Mouse (Mus musculus): ENCODE data around the gene Mok.

Mok gene

DNA sequence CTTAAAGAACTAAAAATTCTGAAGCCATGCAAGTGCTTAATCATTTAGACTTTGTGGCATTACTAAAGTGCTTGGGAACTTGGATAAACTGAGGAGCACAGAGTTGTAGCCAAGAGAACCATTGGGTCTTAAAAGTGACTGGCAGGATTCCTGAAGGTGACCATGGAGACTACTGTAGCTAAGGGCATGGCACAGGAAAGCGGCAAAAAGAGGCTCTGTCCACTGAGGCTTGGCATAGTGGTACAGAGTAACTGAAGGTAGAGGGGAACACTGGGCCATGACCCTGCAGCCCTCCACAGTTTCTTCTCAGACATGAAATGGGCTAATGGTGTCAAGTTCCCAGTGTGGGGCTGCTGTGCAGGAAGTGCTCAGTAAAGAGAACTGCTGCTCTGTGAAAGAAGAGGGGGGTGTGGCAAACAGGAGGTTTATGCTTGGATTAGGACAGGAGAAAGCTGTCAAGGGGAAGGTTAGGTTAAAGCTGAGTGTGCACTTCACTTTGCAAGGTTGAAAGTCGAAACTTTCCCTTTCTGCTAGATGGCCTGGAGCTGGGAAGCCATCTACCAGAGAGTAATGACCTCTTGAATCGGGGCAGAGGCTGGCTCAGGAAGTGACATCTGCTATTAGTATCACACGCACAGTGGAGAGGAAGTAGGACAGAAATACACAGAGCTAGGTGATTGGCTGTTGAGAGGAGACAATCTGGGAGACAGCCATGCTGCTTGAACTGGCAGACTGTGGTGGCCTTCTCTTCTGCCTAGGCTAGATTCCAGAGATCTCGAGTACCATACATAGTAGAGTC is 64.9 kb downstream of the Mok start:
- ATAC-seq (ENCODE audit: insufficient number of reproducible peaks, low FRiP score, low TSS enrichment) = no peak

DNA sequence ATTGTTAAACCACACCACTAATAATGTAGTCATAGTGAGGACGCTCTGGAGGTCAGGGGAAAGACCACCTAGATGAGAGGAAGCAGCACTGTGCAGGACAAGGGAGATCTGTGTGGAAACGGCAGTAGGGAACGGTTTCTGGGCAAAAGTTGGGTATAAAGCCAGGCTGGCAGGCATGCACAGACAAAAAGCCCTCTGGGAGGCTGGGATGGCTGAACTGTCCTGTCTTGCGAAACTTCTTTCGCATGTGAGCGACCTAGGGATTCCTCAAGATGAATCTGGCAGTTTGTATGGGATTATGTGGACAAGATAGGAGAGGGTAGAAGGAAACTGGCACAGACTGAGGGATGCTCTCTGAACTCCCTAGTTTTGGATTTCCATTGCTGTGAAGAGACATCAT is 68.8 kb downstream of the Mok start:
- ATAC-seq (ENCODE audit: insufficient number of reproducible peaks, low FRiP score, low TSS enrichment) = no peak

DNA sequence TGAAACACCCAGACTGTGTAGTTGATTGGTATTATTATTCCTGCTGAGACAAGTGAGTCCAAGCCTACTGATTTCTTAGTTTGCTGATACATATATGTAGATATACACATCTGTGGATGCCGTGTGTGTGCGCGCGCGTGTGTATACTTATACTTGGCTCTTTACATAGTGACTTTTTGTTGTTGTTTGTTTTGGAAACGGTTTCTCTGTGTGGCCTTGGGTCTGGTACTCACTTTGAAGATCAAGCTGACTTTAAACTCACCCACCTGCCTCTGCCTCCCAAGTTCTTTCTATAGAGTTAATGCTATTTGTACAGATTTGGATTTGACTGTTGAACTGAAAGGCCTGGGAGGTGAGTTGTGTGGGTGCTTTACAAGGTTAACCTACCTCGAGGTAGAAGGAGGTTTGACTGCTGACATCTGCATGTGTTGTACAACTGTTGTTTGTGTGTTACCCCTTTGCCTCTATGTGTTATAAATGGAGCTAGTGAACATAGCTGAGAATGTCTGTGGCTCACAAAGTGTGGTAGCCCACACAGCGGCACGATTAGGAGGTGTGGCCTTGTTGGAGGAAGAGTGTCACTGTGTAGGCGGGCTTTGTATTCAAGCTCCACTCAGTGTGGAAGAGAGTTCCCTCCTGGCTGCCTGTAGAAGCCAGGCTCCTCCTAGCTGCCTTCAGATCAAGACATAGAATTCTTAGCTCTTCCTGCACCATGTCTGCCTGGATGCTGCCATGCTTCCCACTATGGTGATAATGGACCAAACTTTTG is 70.1 kb downstream of the Mok start:
- no peak for ATAC-seq (ENCODE audit: insufficient number of reproducible peaks, low FRiP score, low TSS enrichment)

DNA sequence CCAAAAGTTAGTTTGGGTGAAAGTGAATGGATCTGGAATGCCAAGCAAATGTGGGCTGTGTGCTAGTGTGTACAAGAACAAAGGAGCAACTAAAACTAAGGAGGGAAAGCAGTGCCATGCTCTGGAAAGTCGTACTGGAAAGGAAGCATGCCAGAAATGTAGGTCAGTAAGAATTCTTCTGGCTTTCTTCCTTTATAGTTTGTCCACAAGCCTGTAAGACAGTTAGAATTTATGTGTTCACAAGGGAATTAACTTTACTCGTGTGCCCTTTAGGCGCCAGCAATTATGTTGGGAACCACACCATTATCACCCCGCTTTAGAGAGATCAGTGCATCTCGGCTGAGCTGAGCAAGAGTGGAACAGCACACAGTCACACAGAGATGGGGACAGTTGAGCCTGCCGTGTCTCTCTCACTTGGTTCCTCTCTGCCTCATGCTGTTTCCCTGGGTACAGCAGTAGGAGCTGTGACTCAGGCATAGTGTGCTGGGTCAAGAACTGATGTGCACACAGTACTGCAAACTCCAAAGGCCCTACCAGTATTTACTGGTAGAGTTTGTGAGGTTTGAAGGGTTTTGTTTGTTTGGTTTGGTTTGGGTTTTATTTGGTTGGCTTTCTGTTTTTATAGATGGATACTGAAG is 71.0 kb downstream of the Mok start:
- no peak for ATAC-seq (ENCODE audit: insufficient number of reproducible peaks, low FRiP score, low TSS enrichment)

DNA sequence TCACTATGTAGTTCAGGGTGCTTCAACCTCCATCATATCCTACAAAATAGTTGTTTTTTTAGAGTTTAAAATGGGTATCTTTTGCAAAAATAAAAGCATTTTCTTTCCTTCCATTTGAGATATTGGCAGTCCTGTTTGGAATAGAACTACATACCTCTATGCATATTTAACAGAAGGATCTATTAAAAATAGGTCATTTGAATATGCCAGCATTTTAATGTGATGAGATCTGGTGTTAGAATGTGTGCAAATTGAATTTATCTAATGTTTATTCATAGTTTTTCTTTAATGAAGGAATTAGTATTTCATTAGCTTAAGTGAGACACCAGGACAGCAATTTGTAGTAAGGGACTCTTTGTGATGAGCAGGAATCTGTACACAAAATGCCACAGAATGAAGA is 72.2 kb downstream of the Mok start:
- no peak for ATAC-seq (ENCODE audit: insufficient number of reproducible peaks, low FRiP score, low TSS enrichment)

DNA sequence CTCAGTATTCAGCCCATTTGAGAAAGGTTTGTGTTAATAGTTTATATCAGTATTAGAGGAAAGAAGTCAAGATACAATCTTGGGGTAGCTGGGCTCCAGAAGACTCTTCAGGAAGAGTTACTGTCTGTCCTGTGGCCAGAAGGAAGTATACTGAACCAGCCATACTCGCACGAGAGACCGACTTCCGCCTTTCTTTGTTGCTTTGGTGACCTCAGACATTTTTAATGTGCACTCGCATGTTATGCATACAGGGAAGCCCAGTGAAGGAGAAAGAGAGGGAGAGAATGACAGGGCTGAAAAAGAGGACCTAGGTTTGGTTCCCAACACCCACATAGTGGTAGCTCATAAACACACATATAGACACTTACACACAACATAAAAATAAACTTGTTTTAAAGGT is 76.2 kb downstream of the Mok start:
- ATAC-seq (ENCODE audit: insufficient number of reproducible peaks, low FRiP score, low TSS enrichment) = no peak

DNA sequence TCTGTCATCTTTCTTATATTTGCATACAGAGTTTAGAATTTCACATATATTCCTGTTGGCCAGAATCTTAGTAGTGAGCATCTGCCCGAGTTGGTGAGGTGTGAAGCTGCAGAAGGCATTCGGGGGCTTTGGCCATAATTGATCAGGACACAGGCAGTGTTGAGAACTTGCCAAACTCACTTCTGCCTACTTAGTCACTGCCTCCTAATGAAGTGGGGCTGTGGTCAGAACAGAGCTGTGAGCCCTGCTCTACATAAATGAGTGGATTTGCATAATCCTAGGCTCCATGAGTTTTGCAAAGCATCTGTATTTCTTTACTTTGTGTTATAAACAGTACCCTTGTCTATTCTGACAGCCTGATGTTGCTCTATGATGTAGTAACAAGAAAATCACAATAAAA is 78.4 kb downstream of the Mok start:
- no peak for ATAC-seq (ENCODE audit: insufficient number of reproducible peaks, low FRiP score, low TSS enrichment)

DNA sequence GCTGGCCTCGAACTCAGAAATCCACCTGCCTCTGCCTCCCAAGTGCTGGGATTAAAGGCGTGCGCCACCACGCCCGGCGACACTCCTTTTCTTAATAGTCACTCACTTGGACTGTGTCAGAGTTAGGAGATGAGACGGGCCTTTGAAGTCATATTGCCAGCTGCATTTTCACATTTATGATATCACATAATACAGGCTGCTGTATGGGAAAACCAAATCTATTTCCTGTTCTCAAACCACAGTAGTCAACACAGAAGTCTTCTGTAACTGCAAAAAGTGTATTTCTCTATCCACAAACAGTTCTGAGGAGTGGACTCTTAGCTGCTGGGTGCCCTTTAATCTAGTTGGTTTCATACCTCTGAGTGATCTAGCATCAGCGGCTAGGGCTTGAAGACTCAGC is 81.8 kb downstream of the Mok start:
- ATAC-seq (ENCODE audit: insufficient number of reproducible peaks, low FRiP score, low TSS enrichment) = no peak

Measured in cerebellum, adult (tissue).